Mouse (Mus musculus): ENCODE data around the gene Amer2. TPM values are rescaled to one million over a fixed set of nuclear protein-coding genes. Genes with fewer than 3 reads are reported as not detected.

Amer2 gene
- total and polyA plus RNA-seq, 3 experiments = 0.16 TPM; not detected in 2

- H3K36me3 ChIP-seq (replicated peaks) = no peaks in the 10 kb centered on the region
- DNase-seq (ENCODE audit: low spot score) (no peak), ATAC-seq (ENCODE audit: extremely low read depth, insufficient number of reproducible peaks, low FRiP score, poor library complexity, severe bottlenecking) (no peak)
- H3K4me1 ChIP-seq (ENCODE audit: insufficient read depth, low read depth, low read length) = no peaks in the 10 kb centered on the region
- no peak for TF ChIP-seq GATA1 (IDR thresholded peaks at IDR 0.05; ENCODE audit: borderline replicate concordance, low read length)
- TF ChIP-seq GATA2 (IDR thresholded peaks at IDR 0.05; ENCODE audit: borderline replicate concordance, low read depth, low read length) = no peak
- TF ChIP-seq CTCF (IDR thresholded peaks at IDR 0.05; ENCODE audit: low read depth, low read length) = no peak
- no peak for TF ChIP-seq TAL1 (conservative IDR thresholded peaks at IDR 0.05; ENCODE audit: low read depth, low read length)
- TF ChIP-seq POLR2AphosphoS5 (IDR thresholded peaks at IDR 0.05; ENCODE audit: insufficient replicate concordance, low read depth, low read length) = no peak
- H3K4me3 ChIP-seq (ENCODE audit: low read depth, low read length) = no peak overlapping the region
- H3K27me3 ChIP-seq (ENCODE audit: insufficient read depth, low read length) = no peaks in the 10 kb centered on the region
- no peaks in the 10 kb centered on the region for H3K9me3 ChIP-seq (replicated peaks)
Measured at GRCm38 (mm10) chr14:60366729-60367128, 6.3 kb upstream of the Amer2 start.

GRCm38 (mm10) chr14:60368769-60369666 lies 4.0 kb upstream of the Amer2 start:
- H3K9me3 ChIP-seq (replicated peaks) = no peaks in the 10 kb centered on the region
- TF ChIP-seq GATA2 (IDR thresholded peaks at IDR 0.05; ENCODE audit: borderline replicate concordance, low read depth, low read length) (no peak), GATA1 (IDR thresholded peaks at IDR 0.05; ENCODE audit: borderline replicate concordance, low read length) (no peak), POLR2AphosphoS5 (IDR thresholded peaks at IDR 0.05; ENCODE audit: insufficient replicate concordance, low read depth, low read length) (no peak), TAL1 (conservative IDR thresholded peaks at IDR 0.05; ENCODE audit: low read depth, low read length) (no peak), CTCF (IDR thresholded peaks at IDR 0.05; ENCODE audit: low read depth, low read length) (no peak)
- no peaks in the 10 kb centered on the region for H3K4me1 ChIP-seq (ENCODE audit: insufficient read depth, low read depth, low read length)
- H3K36me3 ChIP-seq (replicated peaks) = no peaks in the 10 kb centered on the region
- H3K4me3 ChIP-seq (ENCODE audit: low read depth, low read length) = no peak overlapping the region
- DNase-seq (ENCODE audit: low spot score) = no peak
- no peak for ATAC-seq (ENCODE audit: extremely low read depth, insufficient number of reproducible peaks, low FRiP score, poor library complexity, severe bottlenecking)
- no peaks in the 10 kb centered on the region for H3K27me3 ChIP-seq (ENCODE audit: insufficient read depth, low read length)

GRCm38 (mm10) chr14:60369667-60370315 lies 3.3 kb upstream of the Amer2 start:
- ATAC-seq (ENCODE audit: extremely low read depth, insufficient number of reproducible peaks, low FRiP score, poor library complexity, severe bottlenecking) = no peak
- Histone ChIP-seq H3K36me3 (replicated peaks) (no peaks in the 10 kb centered on the region), H3K27me3 (ENCODE audit: insufficient read depth, low read length) (no peaks in the 10 kb centered on the region), H3K4me1 (ENCODE audit: insufficient read depth, low read depth, low read length) (no peaks in the 10 kb centered on the region), H3K9me3 (replicated peaks) (no peaks in the 10 kb centered on the region), H3K4me3 (ENCODE audit: low read depth, low read length) (no peak overlapping the region)
- TF ChIP-seq TAL1 (conservative IDR thresholded peaks at IDR 0.05; ENCODE audit: low read depth, low read length) (no peak), POLR2AphosphoS5 (IDR thresholded peaks at IDR 0.05; ENCODE audit: insufficient replicate concordance, low read depth, low read length) (no peak), CTCF (IDR thresholded peaks at IDR 0.05; ENCODE audit: low read depth, low read length) (no peak), GATA1 (IDR thresholded peaks at IDR 0.05; ENCODE audit: borderline replicate concordance, low read length) (no peak), GATA2 (IDR thresholded peaks at IDR 0.05; ENCODE audit: borderline replicate concordance, low read depth, low read length) (no peak)
- DNase-seq (ENCODE audit: low spot score) = no peak

GRCm38 (mm10) chr14:60377107-60377506 lies 4.0 kb downstream of the Amer2 start:
- no peak for TF ChIP-seq GATA1 (IDR thresholded peaks at IDR 0.05; ENCODE audit: borderline replicate concordance, low read length)
- no peak for TF ChIP-seq TAL1 (conservative IDR thresholded peaks at IDR 0.05; ENCODE audit: low read depth, low read length)
- TF ChIP-seq GATA2 (IDR thresholded peaks at IDR 0.05; ENCODE audit: borderline replicate concordance, low read depth, low read length) = no peak
- TF ChIP-seq POLR2AphosphoS5 (IDR thresholded peaks at IDR 0.05; ENCODE audit: insufficient replicate concordance, low read depth, low read length) = no peak
- TF ChIP-seq CTCF (IDR thresholded peaks at IDR 0.05; ENCODE audit: low read depth, low read length) = no peak
- no peak for DNase-seq (ENCODE audit: low spot score)
- no peaks in the 10 kb centered on the region for H3K4me1 ChIP-seq (ENCODE audit: insufficient read depth, low read depth, low read length)
- no peaks in the 10 kb centered on the region for H3K36me3 ChIP-seq (replicated peaks)
- H3K4me3 ChIP-seq (ENCODE audit: low read depth, low read length) = no peak overlapping the region
- H3K27me3 ChIP-seq (ENCODE audit: insufficient read depth, low read length) = no peaks in the 10 kb centered on the region; the same call in 1 of the 2 replicates
- no peak for ATAC-seq (ENCODE audit: extremely low read depth, insufficient number of reproducible peaks, low FRiP score, poor library complexity, severe bottlenecking)
- peaks cover 6% of the 10 kb centered on the region for H3K9me3 ChIP-seq (replicated peaks)

- Histone ChIP-seq H3K4me1 (ENCODE audit: insufficient read depth, low read depth, low read length) (no peaks in the 10 kb centered on the region), H3K4me3 (ENCODE audit: low read depth, low read length) (no peak overlapping the region), H3K9me3 (replicated peaks) (peaks cover 6% of the 10 kb centered on the region), H3K27me3 (ENCODE audit: insufficient read depth, low read length) (no peaks in the 10 kb centered on the region; the same call in 1 of the 2 replicates), H3K36me3 (replicated peaks) (no peaks in the 10 kb centered on the region)
- ATAC-seq (ENCODE audit: extremely low read depth, insufficient number of reproducible peaks, low FRiP score, poor library complexity, severe bottlenecking) (no peak), DNase-seq (ENCODE audit: low spot score) (no peak)
- TF ChIP-seq POLR2AphosphoS5 (IDR thresholded peaks at IDR 0.05; ENCODE audit: insufficient replicate concordance, low read depth, low read length) (no peak), TAL1 (conservative IDR thresholded peaks at IDR 0.05; ENCODE audit: low read depth, low read length) (no peak)
Measured at GRCm38 (mm10) chr14:60377546-60377945, 4.5 kb downstream of the Amer2 start.

- H3K27me3 ChIP-seq (ENCODE audit: insufficient read depth, low read length) = no peaks in the 10 kb centered on the region; the same call in 1 of the 2 replicates
- peaks cover 6% of the 10 kb centered on the region for H3K9me3 ChIP-seq (replicated peaks)
- no peaks in the 10 kb centered on the region for H3K4me1 ChIP-seq (ENCODE audit: insufficient read depth, low read depth, low read length)
- TF ChIP-seq GATA2 (IDR thresholded peaks at IDR 0.05; ENCODE audit: borderline replicate concordance, low read depth, low read length) (no peak), CTCF (IDR thresholded peaks at IDR 0.05; ENCODE audit: low read depth, low read length) (no peak), POLR2AphosphoS5 (IDR thresholded peaks at IDR 0.05; ENCODE audit: insufficient replicate concordance, low read depth, low read length) (no peak), TAL1 (conservative IDR thresholded peaks at IDR 0.05; ENCODE audit: low read depth, low read length) (no peak), GATA1 (IDR thresholded peaks at IDR 0.05; ENCODE audit: borderline replicate concordance, low read length) (no peak)
- no peaks in the 10 kb centered on the region for H3K36me3 ChIP-seq (replicated peaks)
- no peak overlapping the region for H3K4me3 ChIP-seq (ENCODE audit: low read depth, low read length)
- no peak for DNase-seq (ENCODE audit: low spot score)
- ATAC-seq (ENCODE audit: extremely low read depth, insufficient number of reproducible peaks, low FRiP score, poor library complexity, severe bottlenecking) = no peak
Measured at GRCm38 (mm10) chr14:60378057-60378565, 5.1 kb downstream of the Amer2 start.

Measured in G1E (cell line).